Mouse (Mus musculus) lung, postnatal 0 days (tissue): ENCODE measurements around the gene Olig3.

Experiments
- CTCF ChIP-seq: IDR thresholded peaks from 2 replicates; pipeline ENCODE4 v1.5.1; 2016; ENCODE audit warnings: antibody characterized with exemption, mild to moderate bottlenecking
- EP300 ChIP-seq: IDR thresholded peaks from 2 replicates; pipeline ENCODE4 v1.6.1; 2016; ENCODE audit warnings: antibody characterized with exemption, mild to moderate bottlenecking, control low read depth

- TF ChIP-seq EP300: no peak
- TF ChIP-seq CTCF: no peak
Measured at GRCm38 (mm10) chr10:19352878-19353301, 3.4 kb upstream of the Olig3 start.
